Mouse (Mus musculus): ENCODE measurements around the gene Sgo2a. TPM values are rescaled to one million over a fixed set of nuclear protein-coding genes. Genes with fewer than 3 reads are reported as not detected.
A peak's percentile ranks its signal among the peaks of the same experiment; 100 is the strongest.

Sgo2a gene
- polyA plus RNA-seq, 1 experiment from 2014 or later: 9.3 TPM

- no peaks in the 10 kb centered on the region for H3K9me3 ChIP-seq (replicated peaks; ENCODE audit: low read length)
- no peak for TF ChIP-seq CTCF (IDR thresholded peaks at IDR 0.05; ENCODE audit: low read depth)
- no peak overlapping the region for H3K4me3 ChIP-seq (replicated peaks; ENCODE audit: low read depth, low read length)
- DNase-seq (ENCODE audit: low spot score) (no peak), ATAC-seq (replicated peaks; ENCODE audit: low FRiP score, low read depth) (no peak)
- H3K36me3 ChIP-seq (ENCODE audit: insufficient read depth, low read length): peaks cover 18% of the 10 kb centered on the region
- no peak overlapping the region for H3K4me2 ChIP-seq (ENCODE audit: low read length)
- H3K9ac ChIP-seq (ENCODE audit: low read depth, low read length): no peak overlapping the region
- WGBS: 90% methylated on average over 5 of the region's 5 CpGs
- H3K4me1 ChIP-seq (replicated peaks; ENCODE audit: insufficient read depth, low read length): no peaks in the 10 kb centered on the region
- H3K27ac ChIP-seq: no peak overlapping the region
- H3K27me3 ChIP-seq (ENCODE audit: insufficient read depth, low read length): no peaks in the 10 kb centered on the region
These were observed 41.4 kb upstream of the Sgo2a start for GRCm38 (mm10) chr1:57954376-57954765.

- Histone ChIP-seq H3K9me3 (replicated peaks; ENCODE audit: low read length) (no peaks in the 10 kb centered on the region), H3K27ac (no peak overlapping the region), H3K9ac (ENCODE audit: low read depth, low read length) (no peak overlapping the region), H3K36me3 (ENCODE audit: insufficient read depth, low read length) (peaks cover 18% of the 10 kb centered on the region), H3K27me3 (ENCODE audit: insufficient read depth, low read length) (no peaks in the 10 kb centered on the region), H3K4me1 (replicated peaks; ENCODE audit: insufficient read depth, low read length) (no peaks in the 10 kb centered on the region), H3K4me3 (replicated peaks; ENCODE audit: low read depth, low read length) (no peak overlapping the region), H3K4me2 (ENCODE audit: low read length) (no peak overlapping the region)
- ATAC-seq (replicated peaks; ENCODE audit: low FRiP score, low read depth) (peak; percentile 33; the same call in 1 of the 2 replicates), DNase-seq (ENCODE audit: low spot score) (peak; percentile 42)
- TF ChIP-seq CTCF (IDR thresholded peaks at IDR 0.05; ENCODE audit: low read depth): no peak
- WGBS: 67% methylated on average over 1 of the region's 1 CpGs
These were observed 40.0 kb upstream of the Sgo2a start for GRCm38 (mm10) chr1:57955774-57956173.

GRCm38 (mm10) chr1:57969327-57970271 lies 26.2 kb upstream of the Sgo2a start:
- Histone ChIP-seq H3K4me1 (replicated peaks; ENCODE audit: insufficient read depth, low read length) (peaks cover 3% of the 10 kb centered on the region; the same call in 1 of the 2 replicates), H3K9me3 (replicated peaks; ENCODE audit: low read length) (no peaks in the 10 kb centered on the region), H3K4me3 (replicated peaks; ENCODE audit: low read depth, low read length) (peak overlapping the region; percentile 85), H3K4me2 (ENCODE audit: low read length) (peak overlapping the region; percentile 86), H3K36me3 (ENCODE audit: insufficient read depth, low read length) (0 out of 2 replicates have a peak, but pooled peaks cover 10% of the 10 kb centered on the region), H3K27ac (peak overlapping the region; percentile 78), H3K27me3 (ENCODE audit: insufficient read depth, low read length) (no peaks in the 10 kb centered on the region), H3K9ac (ENCODE audit: low read depth, low read length) (peak overlapping the region; percentile 96)
- peak; percentile 94 for TF ChIP-seq CTCF (IDR thresholded peaks at IDR 0.05; ENCODE audit: low read depth)
- WGBS: under 1% methylated on average over 65 of the region's 65 CpGs
- DNase-seq (ENCODE audit: low spot score) (peak; percentile 95), ATAC-seq (replicated peaks; ENCODE audit: low FRiP score, low read depth) (peak; percentile 98)

GRCm38 (mm10) chr1:57971588-57971987 lies 24.2 kb upstream of the Sgo2a start:
- ATAC-seq (replicated peaks; ENCODE audit: low FRiP score, low read depth): no peak
- no peaks in the 10 kb centered on the region for H3K27me3 ChIP-seq (ENCODE audit: insufficient read depth, low read length)
- DNase-seq (ENCODE audit: low spot score): no peak
- TF ChIP-seq CTCF (IDR thresholded peaks at IDR 0.05; ENCODE audit: low read depth): no peak
- no peak overlapping the region for H3K4me3 ChIP-seq (replicated peaks; ENCODE audit: low read depth, low read length)
- H3K9ac ChIP-seq (ENCODE audit: low read depth, low read length): no peak overlapping the region
- no peak overlapping the region for H3K27ac ChIP-seq
- 0 out of 2 replicates have a peak, but pooled peaks cover 3% of the 10 kb centered on the region for H3K36me3 ChIP-seq (ENCODE audit: insufficient read depth, low read length)
- 85% methylated on average over 2 of the region's 2 CpGs for WGBS
- peaks cover 3% of the 10 kb centered on the region; the same call in 1 of the 2 replicates for H3K4me1 ChIP-seq (replicated peaks; ENCODE audit: insufficient read depth, low read length)
- no peaks in the 10 kb centered on the region for H3K9me3 ChIP-seq (replicated peaks; ENCODE audit: low read length)
- H3K4me2 ChIP-seq (ENCODE audit: low read length): no peak overlapping the region

- no peak overlapping the region for H3K4me2 ChIP-seq (ENCODE audit: low read length)
- no peak for TF ChIP-seq CTCF (IDR thresholded peaks at IDR 0.05; ENCODE audit: low read depth)
- 92% methylated on average over 3 of the region's 3 CpGs for WGBS
- no peak for DNase-seq (ENCODE audit: low spot score)
- H3K27me3 ChIP-seq (ENCODE audit: insufficient read depth, low read length): no peaks in the 10 kb centered on the region
- ATAC-seq (replicated peaks; ENCODE audit: low FRiP score, low read depth): no peak
- H3K36me3 ChIP-seq (ENCODE audit: insufficient read depth, low read length): no peaks in the 10 kb centered on the region
- no peaks in the 10 kb centered on the region for H3K4me1 ChIP-seq (replicated peaks; ENCODE audit: insufficient read depth, low read length)
- no peak overlapping the region for H3K27ac ChIP-seq
- H3K4me3 ChIP-seq (replicated peaks; ENCODE audit: low read depth, low read length): no peak overlapping the region
- no peak overlapping the region for H3K9ac ChIP-seq (ENCODE audit: low read depth, low read length)
- H3K9me3 ChIP-seq (replicated peaks; ENCODE audit: low read length): no peaks in the 10 kb centered on the region
These were observed 18.9 kb upstream of the Sgo2a start for GRCm38 (mm10) chr1:57976860-57977259.

GRCm38 (mm10) chr1:57989052-57989600 lies 6.6 kb upstream of the Sgo2a start:
- TF ChIP-seq CTCF (IDR thresholded peaks at IDR 0.05; ENCODE audit: low read depth): no peak
- no peaks in the 10 kb centered on the region for H3K27me3 ChIP-seq (ENCODE audit: insufficient read depth, low read length)
- no peak overlapping the region for H3K4me2 ChIP-seq (ENCODE audit: low read length)
- H3K4me1 ChIP-seq (replicated peaks; ENCODE audit: insufficient read depth, low read length): no peaks in the 10 kb centered on the region
- no peak overlapping the region for H3K27ac ChIP-seq
- no peaks in the 10 kb centered on the region for H3K9me3 ChIP-seq (replicated peaks; ENCODE audit: low read length)
- WGBS: 69% methylated on average over 6 of the region's 6 CpGs
- no peaks in the 10 kb centered on the region for H3K36me3 ChIP-seq (ENCODE audit: insufficient read depth, low read length)
- H3K9ac ChIP-seq (ENCODE audit: low read depth, low read length): no peak overlapping the region
- no peak for DNase-seq (ENCODE audit: low spot score)
- H3K4me3 ChIP-seq (replicated peaks; ENCODE audit: low read depth, low read length): no peak overlapping the region
- no peak for ATAC-seq (replicated peaks; ENCODE audit: low FRiP score, low read depth)

All from kidney, postnatal 0 days (tissue).